Mouse (Mus musculus) forebrain, embryonic 14.5 days (tissue): ENCODE results near the gene Prpf6. TPM values are rescaled to one million over a fixed set of nuclear protein-coding genes. Genes with fewer than 3 reads are reported as not detected.

Experiments
- ATAC-seq: fragments of 200-750 bp; cut with Nextera tagmentation; 2 replicates; pipeline ENCODE4 v1.8.0; 2017; ENCODE audit warnings: mild to moderate bottlenecking, moderate library complexity
- DNase-seq: peaks from one replicate; pipeline ENCODE4 v3.0.0-alpha.2; 2015; ENCODE audit warnings: low spot score
- H3K27ac ChIP-seq: fragments of 300-500 bp; sonication (generic); 2 replicates; pipeline ENCODE4 v1.5.1; 2014; ENCODE audit warnings: low read depth, mild to moderate bottlenecking, control low read depth, low read length, moderate library complexity
- H3K27me3 ChIP-seq: fragments of 300-500 bp; sonication (generic); replicated peaks from 2 replicates; pipeline ENCODE4 v1.6.1; 2014; ENCODE audit warnings: low read length, control low read depth, mixed read lengths; ENCODE audit not compliant: control insufficient read depth, insufficient read depth
- H3K36me3 ChIP-seq: fragments of 300-500 bp; sonication (generic); 2 replicates; pipeline ENCODE4 v1.6.1; 2014; ENCODE audit warnings: low read length, control low read depth; ENCODE audit not compliant: control insufficient read depth, insufficient read depth
- H3K4me1 ChIP-seq: fragments of 300-500 bp; sonication (generic); 2 replicates; pipeline ENCODE4 v1.6.1; 2014; ENCODE audit warnings: antibody characterized with exemption, low read length, control low read depth; ENCODE audit not compliant: control insufficient read depth, insufficient read depth
- H3K4me2 ChIP-seq: fragments of 300-500 bp; sonication (generic); 2 replicates; pipeline ENCODE4 v1.6.1; 2014; ENCODE audit warnings: mild to moderate bottlenecking, control low read depth, low read length
- H3K4me3 ChIP-seq: fragments of 300-500 bp; sonication (generic); 2 replicates; pipeline ENCODE4 v1.5.1; 2014; ENCODE audit warnings: low read depth, low read length, control low read depth
- H3K9ac ChIP-seq: fragments of 300-500 bp; sonication (generic); 2 replicates; pipeline ENCODE4 v1.6.1; 2014; ENCODE audit warnings: mild to moderate bottlenecking, low read length, control low read depth, moderate library complexity
- H3K9me3 ChIP-seq: fragments of 300-500 bp; sonication (generic); replicated peaks from 2 replicates; pipeline ENCODE4 v1.6.1; 2016; ENCODE audit warnings: low read length, control low read depth, mixed read lengths; ENCODE audit not compliant: control insufficient read depth
- WGBS: fragments of 180-500 bp; shearing (Covaris S2); extraction: QIAGEN DNeasy Blood & Tissue Kit; methylation state at CpG from one replicate; pipeline ENCODE4 v1.1.7; 2014; 5-methylcytosine and 5-hydroxymethylcytosine counted together
- polyA plus RNA-seq: library from polyadenylated mRNA; unstranded; fragments of >200 nt; fragmentation: Nextera tagmentation; extraction: Ambion mirVana; gene quantifications from 2 replicates; pipeline ENCODE4 v1.2.1, GENCODE M21; 2014

Prpf6 gene
- polyA plus RNA-seq, 1 experiment from 2014 or later = 57.2 TPM

DNA sequence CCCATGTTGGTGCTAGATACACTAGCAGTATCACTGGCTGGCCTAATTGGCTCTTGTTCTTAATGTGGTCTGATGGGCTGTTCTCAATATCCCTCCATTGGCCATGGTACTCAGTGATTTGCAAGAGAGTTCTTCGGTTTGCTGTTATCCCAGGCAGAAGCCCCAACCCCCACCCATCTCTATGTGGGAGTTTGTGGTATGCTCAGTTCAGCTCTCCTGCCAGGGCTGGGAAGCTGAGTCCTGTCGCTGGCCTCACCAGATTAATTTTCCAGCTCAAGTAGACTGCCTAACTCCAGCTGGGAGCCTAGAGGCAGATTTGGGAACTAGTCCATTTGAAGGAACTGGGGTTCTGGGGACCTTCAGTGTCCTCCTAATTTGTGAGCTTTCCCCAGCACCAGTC lies 65.8 kb downstream of the Prpf6 start:
- WGBS = 76% methylated on average over 2 of the region's 2 CpGs
- DNase-seq (no peak), ATAC-seq (no peak)
- peaks cover 56% of the 10 kb centered on the region for H3K36me3 ChIP-seq
- H3K9me3 ChIP-seq = no peaks in the 10 kb centered on the region
- H3K4me1 ChIP-seq = no peaks in the 10 kb centered on the region; the same call in 1 of the 2 replicates
- H3K4me3 ChIP-seq = no peak overlapping the region
- no peaks in the 10 kb centered on the region for H3K27me3 ChIP-seq
- no peak overlapping the region for H3K27ac ChIP-seq
- no peak overlapping the region for H3K9ac ChIP-seq
- H3K4me2 ChIP-seq = no peak overlapping the region

DNA sequence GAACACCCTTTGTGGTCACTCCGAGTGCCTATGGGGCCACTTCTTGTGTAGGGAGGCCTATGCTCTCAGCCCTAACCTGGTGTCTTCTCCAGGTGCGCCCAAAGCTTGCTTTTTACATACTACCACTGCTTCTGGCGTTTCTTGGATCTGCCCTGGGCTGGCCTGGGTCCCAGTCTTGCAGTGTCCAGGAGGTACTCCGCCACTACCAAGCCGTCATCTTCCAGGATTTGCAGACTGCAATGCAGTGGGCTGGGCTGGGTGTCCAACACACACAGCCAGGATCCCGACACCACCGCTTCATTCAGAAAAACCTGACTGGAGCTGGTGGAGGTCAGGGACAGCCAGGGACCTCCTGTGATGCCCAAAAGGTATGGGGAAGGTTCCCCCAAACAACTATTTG lies 66.9 kb downstream of the Prpf6 start:
- no peak for ATAC-seq
- no peak overlapping the region for H3K9ac ChIP-seq
- no peak overlapping the region for H3K27ac ChIP-seq
- H3K9me3 ChIP-seq = no peaks in the 10 kb centered on the region
- H3K4me3 ChIP-seq = no peak overlapping the region
- no peaks in the 10 kb centered on the region; the same call in 1 of the 2 replicates for H3K4me1 ChIP-seq
- H3K27me3 ChIP-seq = no peaks in the 10 kb centered on the region
- H3K36me3 ChIP-seq = peaks cover 45% of the 10 kb centered on the region
- no peak for DNase-seq
- WGBS = 85% methylated on average over 7 of the region's 7 CpGs
- H3K4me2 ChIP-seq = no peak overlapping the region

DNA sequence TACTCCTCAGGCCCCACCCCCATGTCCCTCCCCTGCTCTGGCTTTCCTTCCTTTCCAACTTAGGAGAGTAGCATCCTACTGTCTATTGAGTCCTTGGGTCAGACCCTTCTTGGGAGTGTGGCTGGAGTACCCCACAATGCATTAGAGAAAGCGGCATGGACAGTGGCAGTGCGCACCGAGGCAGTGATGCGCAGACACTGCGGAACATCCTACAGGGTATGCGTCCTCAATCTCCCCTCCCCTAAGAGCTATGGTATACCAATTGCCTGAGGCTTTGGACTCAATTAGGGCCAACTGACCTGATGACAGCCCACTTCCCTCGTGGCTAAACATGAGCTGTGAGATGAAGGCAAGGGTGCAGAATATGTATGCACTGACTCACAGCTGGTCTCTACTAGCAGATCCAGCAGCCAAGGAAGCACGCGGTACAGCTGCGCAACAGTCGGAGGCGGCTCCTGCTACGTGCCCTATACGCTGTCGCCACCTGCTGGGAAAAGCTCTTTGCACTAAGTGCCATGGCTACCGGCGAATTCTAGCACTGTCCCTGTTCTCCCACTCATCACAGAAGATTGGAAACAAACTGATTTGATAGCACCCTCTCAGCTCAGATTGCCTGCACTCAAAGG lies 67.4 kb downstream of the Prpf6 start:
- Histone ChIP-seq H3K9me3 (no peaks in the 10 kb centered on the region), H3K4me1 (no peaks in the 10 kb centered on the region; the same call in 1 of the 2 replicates), H3K27me3 (no peaks in the 10 kb centered on the region), H3K4me3 (no peak overlapping the region), H3K36me3 (peaks cover 40% of the 10 kb centered on the region), H3K27ac (no peak overlapping the region), H3K4me2 (no peak overlapping the region), H3K9ac (no peak overlapping the region)
- 40% methylated on average over 17 of the region's 17 CpGs for WGBS
- ATAC-seq (0 out of 2 replicates have a peak, but pooled peaks have one; percentile 34), DNase-seq (peak; percentile 48)

DNA sequence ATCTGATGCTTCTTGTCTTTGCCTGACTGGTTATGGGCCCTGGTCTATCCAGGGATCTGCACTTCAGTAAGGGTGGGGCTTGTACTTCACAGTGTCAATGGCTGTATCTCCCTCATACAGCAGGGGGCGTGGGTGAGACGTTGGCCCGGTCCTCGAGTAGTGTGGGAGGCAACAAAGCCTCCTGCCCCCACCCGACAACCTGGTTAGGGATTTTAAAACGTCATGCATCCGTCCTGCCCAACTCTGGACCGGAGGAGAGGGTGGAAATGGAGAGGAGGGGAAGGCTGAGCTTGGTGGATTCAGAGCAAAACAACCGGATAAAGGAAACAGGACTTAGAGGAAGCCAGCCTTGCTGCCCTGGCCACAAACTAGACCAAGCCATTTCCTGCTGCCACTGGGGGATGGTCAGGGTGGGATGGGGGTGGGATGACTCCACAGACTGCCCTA lies 68.0 kb downstream of the Prpf6 start:
- Histone ChIP-seq H3K27me3 (no peaks in the 10 kb centered on the region), H3K9me3 (no peaks in the 10 kb centered on the region), H3K9ac (no peak overlapping the region), H3K36me3 (peaks cover 34% of the 10 kb centered on the region), H3K4me1 (no peaks in the 10 kb centered on the region; the same call in 1 of the 2 replicates), H3K4me3 (no peak overlapping the region), H3K27ac (no peak overlapping the region), H3K4me2 (no peak overlapping the region)
- WGBS = 12% methylated on average over 9 of the region's 9 CpGs
- DNase-seq = peak; percentile 66
- peak; percentile 80; the same call in 1 of the 2 replicates for ATAC-seq

DNA sequence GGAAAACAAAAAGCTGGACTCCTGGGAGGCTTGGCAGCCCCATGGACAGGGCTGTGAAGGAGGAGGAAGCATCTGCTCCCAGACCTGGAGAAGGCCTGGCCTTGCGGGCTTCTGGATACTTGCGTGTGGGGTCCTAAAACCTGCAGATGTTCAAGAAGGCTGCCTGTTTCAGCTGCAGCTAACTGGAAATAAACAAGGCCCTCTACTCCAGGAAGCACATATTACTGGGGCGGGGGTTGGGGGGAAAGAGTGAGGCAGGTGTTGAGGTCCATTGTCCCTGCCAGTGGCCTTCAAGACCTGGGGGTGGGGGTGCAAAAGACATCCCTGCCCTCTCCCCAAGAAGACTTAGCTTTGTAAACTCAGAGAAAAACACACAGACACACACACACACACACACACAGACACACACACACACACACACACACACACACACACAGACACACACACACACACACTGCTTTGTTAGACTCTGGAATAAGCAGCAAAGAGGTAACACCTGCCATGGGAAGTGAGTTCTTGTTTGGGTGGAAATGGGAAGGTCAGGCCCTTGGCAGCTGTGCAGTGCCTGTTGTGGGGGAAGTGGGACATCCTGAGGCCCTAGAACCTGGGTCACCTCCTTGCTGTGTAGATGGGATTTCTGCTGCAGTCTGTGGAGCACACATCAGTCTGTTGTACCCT lies 71.1 kb downstream of the Prpf6 start:
- no peak overlapping the region for H3K4me3 ChIP-seq
- no peak overlapping the region for H3K4me2 ChIP-seq
- peaks cover 8% of the 10 kb centered on the region; the same call in 1 of the 2 replicates for H3K36me3 ChIP-seq
- no peak overlapping the region for H3K27ac ChIP-seq
- H3K4me1 ChIP-seq = no peaks in the 10 kb centered on the region; the same call in 1 of the 2 replicates
- ATAC-seq (no peak), DNase-seq (no peak)
- WGBS = 92% methylated on average over 3 of the region's 3 CpGs
- no peak overlapping the region for H3K9ac ChIP-seq
- no peaks in the 10 kb centered on the region for H3K27me3 ChIP-seq
- no peaks in the 10 kb centered on the region for H3K9me3 ChIP-seq

DNA sequence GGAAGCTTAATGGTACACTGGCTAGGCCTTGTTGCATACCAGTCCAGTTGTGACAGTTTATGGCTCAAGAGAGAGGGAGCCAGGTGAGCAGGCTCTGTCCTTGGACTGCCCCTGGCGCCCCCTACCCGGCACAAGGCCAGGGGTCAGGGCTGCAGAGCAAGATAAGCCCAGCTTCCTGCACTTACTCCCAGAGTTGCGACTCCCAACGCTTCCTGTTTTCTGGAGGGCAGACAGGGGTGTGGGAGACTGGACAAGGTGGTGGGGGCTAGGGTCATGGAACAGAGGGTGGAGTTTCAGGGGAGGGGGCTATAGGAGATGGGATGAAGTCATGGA lies 71.6 kb downstream of the Prpf6 start:
- Histone ChIP-seq H3K4me2 (no peak overlapping the region), H3K36me3 (peaks cover 5% of the 10 kb centered on the region; the same call in 1 of the 2 replicates), H3K4me3 (no peak overlapping the region), H3K27me3 (no peaks in the 10 kb centered on the region), H3K9ac (no peak overlapping the region), H3K27ac (no peak overlapping the region), H3K9me3 (no peaks in the 10 kb centered on the region), H3K4me1 (no peaks in the 10 kb centered on the region; the same call in 1 of the 2 replicates)
- ATAC-seq = no peak
- DNase-seq = no peak
- 26% methylated on average over 4 of the region's 4 CpGs for WGBS

DNA sequence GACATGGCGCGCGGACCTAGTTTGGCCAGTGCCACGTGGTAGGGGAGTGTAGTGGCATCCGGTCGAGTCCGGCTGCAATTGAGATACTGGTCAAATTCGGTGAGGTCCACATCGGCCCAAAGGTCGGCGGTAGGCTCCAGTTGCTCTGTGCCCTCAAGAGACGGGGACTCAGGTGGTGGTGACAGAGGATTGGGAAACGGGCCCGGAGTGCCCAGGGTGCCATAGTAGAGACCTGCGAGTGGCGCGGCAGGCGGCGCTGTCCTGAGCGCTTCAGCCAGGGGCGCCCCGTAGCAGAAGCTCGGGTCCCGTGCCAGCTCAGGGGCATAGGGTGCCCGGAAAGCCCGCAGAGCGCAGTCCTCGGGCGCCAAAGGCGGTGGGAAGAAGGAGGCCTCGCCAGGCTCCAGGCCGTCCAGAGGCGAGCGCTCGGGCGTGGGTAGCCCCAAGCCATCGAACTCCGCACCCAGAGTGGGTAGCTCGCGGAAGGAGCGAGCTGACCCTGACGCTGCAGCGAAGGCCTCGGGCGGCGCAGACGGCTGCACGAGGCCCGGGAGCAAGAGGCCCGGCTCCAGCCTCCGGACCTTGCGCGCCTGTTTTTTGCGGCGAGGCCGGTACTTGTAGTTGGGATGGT lies 78.7 kb downstream of the Prpf6 start:
- Histone ChIP-seq H3K27me3 (peaks cover 45% of the 10 kb centered on the region), H3K9ac (no peak overlapping the region), H3K4me3 (peak overlapping the region; percentile 34), H3K4me2 (peak overlapping the region; percentile 52), H3K4me1 (peaks cover 10% of the 10 kb centered on the region; the same call in 1 of the 2 replicates), H3K36me3 (no peaks in the 10 kb centered on the region), H3K27ac (0 out of 2 replicates have a peak overlapping the region, but pooled peaks have one; percentile 9), H3K9me3 (no peaks in the 10 kb centered on the region)
- ATAC-seq (no peak), DNase-seq (no peak)
- 4% methylated on average over 56 of the region's 56 CpGs for WGBS

DNA sequence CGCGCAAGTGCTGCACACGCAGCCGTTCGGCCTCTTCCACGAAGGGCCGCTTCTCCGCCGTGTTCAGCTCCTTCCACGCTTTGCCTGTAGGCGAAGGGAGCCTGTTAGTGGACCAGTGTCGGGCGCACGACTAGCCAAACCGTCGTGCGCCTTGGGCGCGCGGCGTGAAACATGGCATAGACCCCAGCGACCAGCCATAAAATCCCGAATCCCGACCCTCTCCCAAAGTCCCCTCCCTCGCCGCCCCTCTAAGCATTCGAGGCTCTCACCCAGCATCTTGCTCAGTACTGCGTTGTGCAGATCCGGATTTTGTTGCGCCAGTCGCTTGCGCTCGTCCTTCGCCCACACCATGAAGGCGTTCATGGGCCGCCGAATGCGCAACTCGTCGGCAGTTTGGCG lies 79.2 kb downstream of the Prpf6 start:
- 0 out of 2 replicates have a peak overlapping the region, but pooled peaks have one; percentile 9 for H3K27ac ChIP-seq
- H3K9me3 ChIP-seq = no peaks in the 10 kb centered on the region
- H3K4me2 ChIP-seq = peak overlapping the region; percentile 52
- under 1% methylated on average over 41 of the region's 41 CpGs for WGBS
- H3K36me3 ChIP-seq = no peaks in the 10 kb centered on the region
- H3K4me1 ChIP-seq = peaks cover 13% of the 10 kb centered on the region; the same call in 1 of the 2 replicates
- DNase-seq = no peak
- ATAC-seq = no peak
- H3K4me3 ChIP-seq = peak overlapping the region; percentile 34
- H3K27me3 ChIP-seq = peaks cover 45% of the 10 kb centered on the region
- H3K9ac ChIP-seq = peak overlapping the region; percentile 50; the same call in 1 of the 2 replicates
